Mouse (Mus musculus): ENCODE data around the gene Ntn3. TPM values are rescaled to one million over a fixed set of nuclear protein-coding genes. Genes with fewer than 3 reads are reported as not detected.

The Ntn3 gene
- polyA plus RNA-seq (2015; fragmentation: Nextera tagmentation; extraction: Ambion mirVana) = 5.1 and 5.4 TPM in 2 replicates

DNA sequence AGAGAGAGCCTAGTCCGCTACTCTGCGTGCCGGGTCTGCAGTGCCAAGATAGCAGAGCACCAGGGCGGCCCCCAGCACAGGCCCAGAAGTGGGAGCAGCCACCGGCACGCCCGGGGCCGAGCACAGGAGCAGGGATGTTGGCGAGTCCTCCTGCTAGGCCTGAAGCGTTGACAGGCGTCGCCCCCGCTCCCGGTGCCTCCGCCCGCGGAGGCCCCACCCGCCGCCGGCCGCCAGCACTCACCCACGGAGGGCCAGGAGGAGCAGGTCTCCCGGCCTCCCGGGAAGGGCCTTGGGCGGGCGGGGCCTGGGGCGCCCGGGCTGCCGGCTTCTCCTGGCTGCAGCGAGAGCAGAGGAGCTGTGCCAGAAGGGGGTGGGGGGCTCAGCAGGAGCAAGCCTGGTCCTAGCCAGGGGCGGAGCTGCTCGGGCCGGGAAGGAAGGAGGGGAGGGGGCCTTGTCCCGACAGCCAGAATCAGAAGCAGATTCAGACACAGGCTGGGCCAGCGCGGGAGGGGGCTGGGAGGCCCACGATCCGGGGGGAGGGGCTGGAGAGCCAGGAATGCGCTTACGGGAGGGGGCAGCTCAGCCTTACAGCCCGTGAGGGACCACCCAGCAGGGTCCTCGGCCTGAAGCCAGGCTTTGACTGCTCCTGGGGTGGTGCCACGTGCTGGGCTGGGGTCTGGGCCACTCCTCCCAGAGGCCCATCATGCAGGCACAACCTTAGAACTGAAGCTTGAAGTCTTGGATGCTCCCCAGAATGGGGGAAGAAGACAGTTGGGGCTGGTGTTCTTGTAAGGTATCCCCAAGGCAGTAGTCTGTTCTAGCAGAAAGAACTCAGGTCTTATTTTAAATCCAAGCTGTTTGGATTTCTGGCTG lies at the start of gene Ntn3:
Gene Ntn3 (minus strand): TSS at position 489 of the 873 bp plus-strand sequence.
- Histone ChIP-seq H3K9me3 (no peaks in the 10 kb centered on the region), H3K4me1 (peaks cover 65% of the 10 kb centered on the region), H3K4me3 (peak within 1 kb of the TSS; percentile 43), H3K36me3 (replicated peaks) (no peaks in the 10 kb centered on the region), H3K27me3 (replicated peaks) (0 out of 2 replicates have a peak, but pooled peaks cover 7% of the 10 kb centered on the region), H3K27ac (peak within 1 kb of the TSS; percentile 53), H3K9ac (peak within 1 kb of the TSS; percentile 53), H3K4me2 (peak within 1 kb of the TSS; percentile 94)
- WGBS = 2% methylated on average over 37 of the region's 43 CpGs
- ATAC-seq (replicated peaks) = no peak

DNA sequence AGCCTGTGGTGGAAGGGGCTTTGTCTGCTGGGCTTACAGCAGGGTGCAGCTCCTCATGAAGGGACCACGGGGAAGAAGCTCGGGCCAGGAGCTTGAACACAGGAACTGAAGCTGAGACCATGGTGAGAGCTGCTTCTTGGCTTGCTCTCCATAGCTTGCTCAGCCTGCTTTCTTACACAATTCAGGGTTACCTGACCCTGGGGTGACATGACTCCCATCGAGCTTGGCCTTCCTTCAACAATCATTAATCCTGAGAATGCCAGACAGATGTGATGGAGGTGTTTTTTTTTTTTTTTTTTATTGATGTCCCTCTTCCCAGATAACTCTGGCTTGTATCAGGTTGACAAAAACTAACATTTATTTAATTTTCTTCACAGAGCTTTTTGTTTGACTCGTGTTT lies 49.6 kb upstream of the Ntn3 start:
- no peak for ATAC-seq (replicated peaks)
- no peaks in the 10 kb centered on the region for H3K36me3 ChIP-seq (replicated peaks)
- H3K4me2 ChIP-seq = no peak overlapping the region
- H3K4me1 ChIP-seq = no peaks in the 10 kb centered on the region
- H3K4me3 ChIP-seq = no peak overlapping the region
- no peak overlapping the region for H3K9ac ChIP-seq
- H3K27me3 ChIP-seq (replicated peaks) = no peaks in the 10 kb centered on the region
- H3K27ac ChIP-seq = no peak overlapping the region
- 76% methylated on average over 4 of the region's 4 CpGs for WGBS
- H3K9me3 ChIP-seq = no peaks in the 10 kb centered on the region

DNA sequence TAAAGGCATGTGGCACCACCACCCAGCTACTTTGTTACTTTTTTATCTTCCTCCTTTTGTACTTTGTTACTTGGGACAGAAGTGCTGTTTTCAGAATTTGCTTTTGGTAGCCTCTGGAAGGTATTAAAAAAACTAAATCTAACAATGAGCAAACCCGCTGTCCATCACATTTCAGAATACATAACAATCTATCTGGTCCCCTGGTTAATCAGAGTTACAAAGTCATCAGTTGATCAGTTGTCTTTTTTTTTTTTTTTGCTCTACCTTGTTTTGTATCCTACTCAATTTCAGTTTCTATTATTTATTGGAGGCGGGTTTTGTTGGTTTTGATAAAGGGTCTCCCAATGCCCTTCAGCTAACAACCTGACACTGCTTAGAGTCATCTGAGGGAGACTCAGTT lies 43.0 kb upstream of the Ntn3 start:
- Histone ChIP-seq H3K27me3 (replicated peaks) (no peaks in the 10 kb centered on the region), H3K9ac (no peak overlapping the region), H3K4me3 (peak overlapping the region; percentile 78), H3K27ac (no peak overlapping the region), H3K4me1 (peaks cover 18% of the 10 kb centered on the region), H3K4me2 (no peak overlapping the region), H3K9me3 (no peaks in the 10 kb centered on the region), H3K36me3 (replicated peaks) (peaks cover 7% of the 10 kb centered on the region; the same call in 1 of the 2 replicates)
- 95% methylated on average over 2 of the region's 2 CpGs for WGBS
- no peak for ATAC-seq (replicated peaks)

DNA sequence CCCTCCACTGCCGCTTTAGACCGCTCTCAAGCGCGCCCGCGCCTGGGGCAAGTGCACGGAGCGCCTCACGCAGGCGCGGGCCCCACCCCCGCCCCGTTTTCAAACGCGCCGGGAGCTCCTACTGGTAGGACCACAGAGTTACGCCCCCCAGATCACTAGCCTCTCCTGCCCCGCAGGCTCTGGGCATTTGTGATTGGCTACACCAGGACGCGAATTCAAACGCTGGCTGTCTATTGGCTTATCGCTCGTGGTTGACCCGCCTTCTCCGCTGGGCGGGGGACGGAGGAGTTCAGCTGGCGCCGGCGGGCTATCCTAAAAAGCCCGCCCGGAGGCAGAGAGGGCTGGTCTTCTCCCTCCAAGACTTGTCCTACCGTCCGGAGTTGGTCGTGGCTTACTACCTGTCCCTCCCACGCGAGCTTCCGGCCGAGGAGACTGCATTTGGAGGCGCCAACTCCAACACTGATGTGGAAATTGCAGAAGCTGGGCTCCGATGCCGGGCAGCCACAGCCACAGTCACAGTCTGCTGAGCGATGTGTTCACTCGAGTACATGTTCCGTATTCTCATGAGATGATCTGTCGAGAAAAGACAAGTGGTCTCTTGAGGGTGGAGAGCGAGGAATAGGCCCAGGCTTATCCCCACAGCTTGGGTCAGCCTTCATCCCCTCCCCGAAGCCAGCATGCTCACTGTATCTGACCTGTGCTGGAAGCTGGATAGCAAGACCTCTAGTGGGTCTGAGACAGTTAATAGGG lies 42.2 kb upstream of the Ntn3 start, which contains the start of gene Ccnf:
Gene Ccnf (minus strand): TSS at position 165 of the 750 bp plus-strand sequence.
- Histone ChIP-seq H3K9me3 (no peaks in the 10 kb centered on the region), H3K4me3 (peak within 1 kb of the TSS; percentile 78), H3K4me1 (peaks cover 18% of the 10 kb centered on the region), H3K27me3 (replicated peaks) (no peaks in the 10 kb centered on the region), H3K27ac (peak within 1 kb of the TSS; percentile 66), H3K36me3 (replicated peaks) (peaks cover 8% of the 10 kb centered on the region; the same call in 1 of the 2 replicates), H3K9ac (peak within 1 kb of the TSS; percentile 67), H3K4me2 (peak within 1 kb of the TSS; percentile 87)
- ATAC-seq (replicated peaks) = peak; percentile 100
- under 1% methylated on average over 48 of the region's 48 CpGs for WGBS

DNA sequence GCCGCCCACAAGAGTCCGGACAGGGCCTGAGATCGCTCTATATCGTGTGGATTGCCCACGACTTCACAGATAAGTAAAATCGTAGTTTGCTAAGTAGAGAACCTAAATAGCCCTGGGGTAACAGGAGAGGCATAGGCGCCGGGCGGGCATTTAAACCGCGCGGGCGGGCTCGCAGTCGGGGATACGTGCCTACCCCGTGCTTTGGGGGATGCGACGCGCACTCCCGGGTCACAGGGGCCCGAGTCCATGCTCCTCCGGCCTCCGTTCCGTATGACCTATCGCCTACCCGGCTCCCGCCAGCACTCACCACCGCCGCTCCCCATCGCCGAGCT lies 41.6 kb upstream of the Ntn3 start:
- Histone ChIP-seq H3K4me1 (peaks cover 18% of the 10 kb centered on the region), H3K36me3 (replicated peaks) (peaks cover 10% of the 10 kb centered on the region; the same call in 1 of the 2 replicates), H3K4me2 (peak overlapping the region; percentile 87), H3K27ac (peak overlapping the region; percentile 63; the same call in 1 of the 2 replicates), H3K9ac (peak overlapping the region; percentile 67), H3K27me3 (replicated peaks) (no peaks in the 10 kb centered on the region), H3K9me3 (no peaks in the 10 kb centered on the region), H3K4me3 (peak overlapping the region; percentile 78)
- ATAC-seq (replicated peaks) = no peak
- under 1% methylated on average over 32 of the region's 32 CpGs for WGBS

DNA sequence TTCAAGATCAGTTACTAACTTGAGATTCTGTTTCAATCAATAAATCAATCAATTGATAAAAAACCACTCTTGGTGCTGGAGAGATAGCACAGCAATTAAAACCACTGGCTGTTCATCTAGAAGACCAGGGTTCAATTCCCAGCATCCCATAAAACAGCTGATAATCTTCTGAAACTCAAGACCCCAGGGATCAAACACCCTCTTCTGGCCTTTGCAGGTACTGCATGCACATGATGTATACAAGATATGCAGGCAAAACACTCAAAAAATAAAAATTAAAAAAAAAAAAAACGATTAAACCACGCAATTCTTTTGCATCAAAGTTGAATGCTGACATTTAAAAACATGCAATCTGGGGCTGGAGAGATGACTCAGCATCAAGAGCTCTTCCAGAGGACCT lies 39.3 kb upstream of the Ntn3 start:
- ATAC-seq (replicated peaks) = no peak
- H3K9me3 ChIP-seq = no peaks in the 10 kb centered on the region
- WGBS = 97% methylated on average over 2 of the region's 2 CpGs
- no peak overlapping the region for H3K4me3 ChIP-seq
- H3K27ac ChIP-seq = no peak overlapping the region
- H3K27me3 ChIP-seq (replicated peaks) = no peaks in the 10 kb centered on the region
- H3K4me2 ChIP-seq = no peak overlapping the region
- H3K9ac ChIP-seq = no peak overlapping the region
- H3K4me1 ChIP-seq = peaks cover 18% of the 10 kb centered on the region
- H3K36me3 ChIP-seq (replicated peaks) = peaks cover 23% of the 10 kb centered on the region

DNA sequence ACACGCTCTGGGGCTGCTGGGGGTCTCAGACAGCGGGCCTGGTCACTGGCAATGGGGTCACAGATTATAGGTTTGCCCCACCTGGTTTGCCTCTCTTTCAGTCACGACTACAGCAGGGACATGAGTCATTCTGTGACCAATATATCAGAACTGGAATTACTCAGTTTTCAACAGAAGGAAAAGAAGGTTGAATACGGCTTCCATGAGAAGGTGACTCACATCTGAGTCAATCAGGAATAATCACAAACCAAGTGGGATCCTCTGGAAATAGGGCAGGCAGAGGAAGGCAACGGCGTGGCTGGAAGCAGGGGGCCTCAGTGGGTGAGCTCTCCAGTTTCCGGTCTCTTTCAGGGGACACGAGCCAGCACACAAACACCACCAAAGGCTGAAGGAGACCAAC lies 34.7 kb upstream of the Ntn3 start:
- Histone ChIP-seq H3K9ac (no peak overlapping the region), H3K27ac (no peak overlapping the region), H3K9me3 (no peaks in the 10 kb centered on the region), H3K4me3 (no peak overlapping the region), H3K4me1 (no peaks in the 10 kb centered on the region), H3K27me3 (replicated peaks) (no peaks in the 10 kb centered on the region), H3K36me3 (replicated peaks) (peaks cover 42% of the 10 kb centered on the region), H3K4me2 (no peak overlapping the region)
- ATAC-seq (replicated peaks) = no peak
- 98% methylated on average over 8 of the region's 8 CpGs for WGBS

DNA sequence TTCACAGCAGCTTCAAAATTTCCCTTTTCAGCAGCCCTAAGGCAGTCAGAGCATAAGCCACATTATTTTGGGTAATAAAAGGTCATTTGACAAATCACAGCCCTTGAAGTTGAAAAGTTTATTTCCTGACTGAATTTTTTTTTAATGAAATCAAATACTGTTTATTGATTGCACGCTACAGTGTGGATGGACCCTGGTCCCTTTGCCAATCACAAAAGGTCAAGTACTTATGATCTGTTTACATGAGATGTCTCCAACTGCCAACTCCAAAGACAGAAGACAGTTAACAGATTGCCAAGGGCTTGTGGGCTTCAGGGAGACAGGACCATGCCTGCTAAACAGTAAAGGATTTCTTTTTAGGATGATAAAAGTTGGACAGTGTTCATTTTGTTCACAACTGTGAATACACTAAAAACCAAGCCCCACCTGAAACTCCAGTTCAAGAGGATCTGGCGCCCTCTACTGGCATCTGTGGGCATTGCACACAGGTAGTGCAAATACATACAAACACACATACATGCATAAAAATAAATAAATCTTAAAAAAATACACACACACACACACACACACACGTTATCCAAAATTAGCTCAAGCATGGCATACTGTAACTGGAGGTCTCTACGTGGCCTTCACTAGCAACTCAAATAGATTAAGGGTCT lies 34.1 kb upstream of the Ntn3 start:
- H3K4me2 ChIP-seq = no peak overlapping the region
- H3K9ac ChIP-seq = no peak overlapping the region
- peaks cover 42% of the 10 kb centered on the region for H3K36me3 ChIP-seq (replicated peaks)
- no peak for ATAC-seq (replicated peaks)
- H3K27me3 ChIP-seq (replicated peaks) = no peaks in the 10 kb centered on the region
- H3K4me3 ChIP-seq = no peak overlapping the region
- no peak overlapping the region for H3K27ac ChIP-seq
- WGBS = 85% methylated on average over 4 of the region's 4 CpGs
- no peaks in the 10 kb centered on the region for H3K4me1 ChIP-seq
- no peaks in the 10 kb centered on the region for H3K9me3 ChIP-seq

DNA sequence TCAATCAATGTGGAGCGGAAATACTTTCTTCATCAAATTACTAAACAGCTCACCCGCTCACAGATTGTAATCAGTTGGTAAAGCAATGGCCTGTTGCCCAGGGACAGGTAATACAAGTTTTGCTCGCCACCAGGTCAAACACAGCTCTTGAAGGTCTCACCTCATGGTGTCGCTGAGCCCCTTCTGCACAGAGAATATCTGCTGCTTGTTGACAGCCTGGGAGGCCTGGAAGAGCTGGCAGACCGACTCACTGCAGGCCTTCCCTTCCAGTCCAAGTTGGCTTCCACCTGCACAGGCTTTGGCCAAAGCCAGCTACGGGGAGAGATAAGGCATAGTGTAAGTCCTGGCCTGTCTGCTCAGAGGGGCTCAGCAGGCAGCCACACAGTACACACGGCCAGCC lies 27.6 kb upstream of the Ntn3 start:
- 95% methylated on average over 7 of the region's 7 CpGs for WGBS
- peaks cover 29% of the 10 kb centered on the region; the same call in 1 of the 2 replicates for H3K36me3 ChIP-seq (replicated peaks)
- no peaks in the 10 kb centered on the region for H3K9me3 ChIP-seq
- no peak overlapping the region for H3K27ac ChIP-seq
- no peaks in the 10 kb centered on the region for H3K27me3 ChIP-seq (replicated peaks)
- no peak overlapping the region for H3K4me3 ChIP-seq
- no peak overlapping the region for H3K9ac ChIP-seq
- no peak for ATAC-seq (replicated peaks)
- H3K4me1 ChIP-seq = no peaks in the 10 kb centered on the region
- H3K4me2 ChIP-seq = no peak overlapping the region

DNA sequence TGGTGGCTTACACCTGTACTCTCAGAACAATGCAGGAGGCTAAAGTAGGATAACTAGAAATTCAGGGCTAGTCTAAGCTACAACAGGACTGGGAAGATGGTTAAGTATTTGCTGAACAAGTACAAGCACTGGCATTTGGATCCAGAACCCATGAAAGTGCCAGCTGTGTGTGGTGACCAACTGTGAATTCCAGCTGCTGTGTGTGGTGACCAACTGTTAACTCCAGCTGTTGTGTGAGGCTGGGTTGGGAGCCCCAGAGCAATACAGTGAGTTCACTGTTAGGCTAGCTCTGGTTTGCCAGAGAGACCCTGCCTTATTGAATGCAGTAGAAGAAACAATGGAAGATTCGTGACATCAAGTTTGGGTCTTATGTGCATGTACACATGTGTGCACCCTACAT lies 27.1 kb upstream of the Ntn3 start:
- H3K27ac ChIP-seq = no peak overlapping the region
- no peaks in the 10 kb centered on the region for H3K4me1 ChIP-seq
- WGBS = 97% methylated on average over 1 of the region's 1 CpGs
- no peaks in the 10 kb centered on the region for H3K9me3 ChIP-seq
- no peak overlapping the region for H3K9ac ChIP-seq
- no peaks in the 10 kb centered on the region for H3K27me3 ChIP-seq (replicated peaks)
- H3K4me2 ChIP-seq = no peak overlapping the region
- H3K4me3 ChIP-seq = no peak overlapping the region
- peaks cover 29% of the 10 kb centered on the region; the same call in 1 of the 2 replicates for H3K36me3 ChIP-seq (replicated peaks)
- no peak for ATAC-seq (replicated peaks)

DNA sequence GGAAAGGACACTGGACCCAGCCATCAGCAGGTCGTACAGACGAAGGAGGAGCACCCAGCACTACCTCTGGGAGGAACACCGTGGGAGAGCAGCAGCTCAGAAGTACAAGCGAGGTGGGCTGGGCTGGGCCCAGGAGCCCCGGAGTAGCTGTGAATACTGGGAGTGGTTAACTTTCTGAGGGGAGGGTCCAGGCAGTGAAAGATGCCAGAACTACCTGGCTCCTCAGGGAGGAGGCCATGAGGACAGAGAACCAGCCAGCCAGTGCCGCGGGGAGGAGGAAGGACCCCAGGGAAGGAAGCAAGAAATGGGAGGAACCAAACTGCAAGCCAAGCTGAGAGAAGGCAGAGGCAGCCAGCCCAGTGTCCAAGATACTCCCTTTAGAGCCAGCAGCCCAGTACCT lies 18.6 kb upstream of the Ntn3 start:
- Histone ChIP-seq H3K4me3 (no peak overlapping the region), H3K9me3 (no peaks in the 10 kb centered on the region), H3K36me3 (replicated peaks) (peaks cover 8% of the 10 kb centered on the region; the same call in 1 of the 2 replicates), H3K27ac (no peak overlapping the region), H3K27me3 (replicated peaks) (no peaks in the 10 kb centered on the region), H3K4me1 (no peaks in the 10 kb centered on the region), H3K9ac (no peak overlapping the region), H3K4me2 (no peak overlapping the region)
- 93% methylated on average over 7 of the region's 7 CpGs for WGBS
- no peak for ATAC-seq (replicated peaks)

DNA sequence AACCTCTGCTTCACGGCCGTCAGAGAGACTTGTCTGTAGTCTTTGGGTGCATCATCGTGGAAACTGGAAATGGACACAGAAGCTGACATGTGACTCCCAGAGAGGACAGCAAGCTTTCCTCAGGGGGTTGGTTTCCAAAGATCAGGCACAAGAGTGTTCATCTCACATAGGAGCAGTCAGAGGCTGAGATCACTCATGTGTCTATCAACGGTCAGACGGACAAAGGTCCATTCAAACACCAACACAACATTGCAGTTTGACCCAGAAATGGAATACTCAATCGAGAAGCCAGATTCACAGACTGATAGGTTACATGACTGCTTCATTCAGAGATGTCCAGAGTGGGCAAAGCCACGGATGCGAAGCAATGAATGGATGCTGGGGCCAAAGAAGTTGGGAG lies 17.4 kb upstream of the Ntn3 start:
- no peak overlapping the region for H3K4me2 ChIP-seq
- H3K9ac ChIP-seq = no peak overlapping the region
- no peak overlapping the region for H3K4me3 ChIP-seq
- no peak for ATAC-seq (replicated peaks)
- no peaks in the 10 kb centered on the region for H3K9me3 ChIP-seq
- no peak overlapping the region for H3K27ac ChIP-seq
- whole genome bisulfite sequencing = 91% methylated on average over 8 of the region's 8 CpGs
- H3K36me3 ChIP-seq (replicated peaks) = peaks cover 8% of the 10 kb centered on the region; the same call in 1 of the 2 replicates
- no peaks in the 10 kb centered on the region for H3K27me3 ChIP-seq (replicated peaks)
- no peaks in the 10 kb centered on the region for H3K4me1 ChIP-seq

All from midbrain, embryonic 15.5 days (tissue).